Mouse (Mus musculus): Measurements from ENCODE around the gene Fras1. TPM values are rescaled to one million over a fixed set of nuclear protein-coding genes. Genes with fewer than 3 reads are reported as not detected.

Fras1 gene
- polyA plus RNA-seq, 1 experiment = not detected

DNA sequence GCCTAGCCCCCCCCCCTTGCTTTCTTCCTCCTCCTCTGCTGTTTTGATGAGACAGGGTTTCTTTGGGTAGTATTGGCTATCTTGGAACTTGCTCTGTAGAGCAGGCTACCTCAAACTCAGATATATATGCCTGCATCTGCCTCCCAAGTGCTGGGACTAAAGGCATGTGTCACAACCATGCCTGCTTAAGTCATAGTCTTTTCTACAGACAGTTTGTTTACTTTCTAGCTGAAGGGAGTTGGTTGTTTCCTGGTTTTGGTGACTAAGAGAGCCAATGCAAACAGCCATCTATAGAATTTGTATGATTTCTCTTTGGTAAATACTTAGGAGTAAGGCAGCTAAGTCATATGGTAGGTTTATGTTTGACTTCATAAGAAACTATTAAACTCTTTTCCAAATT, 6.5 kb upstream of the Fras1 start:
- Histone ChIP-seq H3K27ac (ENCODE audit: insufficient read depth, low read depth, low read length) (no peak overlapping the region), H3K4me1 (ENCODE audit: control insufficient read depth, insufficient read depth, low read length) (no peaks in the 10 kb centered on the region), H3K4me3 (ENCODE audit: insufficient read depth, low read depth, low read length) (no peak overlapping the region)
- TF ChIP-seq POLR2A (IDR thresholded peaks at IDR 0.05; ENCODE audit: insufficient read depth, low read depth, low read length) (no peak), CTCF (IDR thresholded peaks at IDR 0.05; ENCODE audit: insufficient read depth, low read depth, low read length) (no peak)

DNA sequence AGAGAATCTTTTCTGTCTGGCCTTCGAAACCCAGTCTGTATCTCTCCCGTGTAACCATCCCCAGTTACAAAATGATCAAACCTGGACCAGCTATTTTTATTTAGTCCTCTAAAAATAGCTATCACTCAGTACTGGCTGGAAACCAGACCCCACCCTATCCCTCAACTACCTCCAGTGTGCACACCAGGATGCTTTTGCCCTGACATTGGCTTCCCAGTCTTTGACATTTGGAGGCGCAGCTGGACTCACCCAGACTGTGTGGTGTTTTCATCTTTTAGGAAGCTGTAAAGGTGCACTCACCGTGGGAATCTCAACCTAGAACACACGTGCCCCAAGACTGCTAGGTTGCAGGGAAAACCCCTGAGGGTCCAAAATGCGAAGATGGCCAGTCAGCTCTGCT, 649 bp upstream of the Fras1 start:
- peak overlapping the region; percentile 55 for H3K4me3 ChIP-seq (ENCODE audit: insufficient read depth, low read depth, low read length)
- no peak overlapping the region for H3K27ac ChIP-seq (ENCODE audit: insufficient read depth, low read depth, low read length)
- 47% methylated on average over 6 of the region's 6 CpGs for WGBS
- TF ChIP-seq CTCF (IDR thresholded peaks at IDR 0.05; ENCODE audit: insufficient read depth, low read depth, low read length) (no peak), POLR2A (IDR thresholded peaks at IDR 0.05; ENCODE audit: insufficient read depth, low read depth, low read length) (no peak)
- H3K4me1 ChIP-seq (ENCODE audit: control insufficient read depth, insufficient read depth, low read length) = peaks cover 11% of the 10 kb centered on the region

DNA sequence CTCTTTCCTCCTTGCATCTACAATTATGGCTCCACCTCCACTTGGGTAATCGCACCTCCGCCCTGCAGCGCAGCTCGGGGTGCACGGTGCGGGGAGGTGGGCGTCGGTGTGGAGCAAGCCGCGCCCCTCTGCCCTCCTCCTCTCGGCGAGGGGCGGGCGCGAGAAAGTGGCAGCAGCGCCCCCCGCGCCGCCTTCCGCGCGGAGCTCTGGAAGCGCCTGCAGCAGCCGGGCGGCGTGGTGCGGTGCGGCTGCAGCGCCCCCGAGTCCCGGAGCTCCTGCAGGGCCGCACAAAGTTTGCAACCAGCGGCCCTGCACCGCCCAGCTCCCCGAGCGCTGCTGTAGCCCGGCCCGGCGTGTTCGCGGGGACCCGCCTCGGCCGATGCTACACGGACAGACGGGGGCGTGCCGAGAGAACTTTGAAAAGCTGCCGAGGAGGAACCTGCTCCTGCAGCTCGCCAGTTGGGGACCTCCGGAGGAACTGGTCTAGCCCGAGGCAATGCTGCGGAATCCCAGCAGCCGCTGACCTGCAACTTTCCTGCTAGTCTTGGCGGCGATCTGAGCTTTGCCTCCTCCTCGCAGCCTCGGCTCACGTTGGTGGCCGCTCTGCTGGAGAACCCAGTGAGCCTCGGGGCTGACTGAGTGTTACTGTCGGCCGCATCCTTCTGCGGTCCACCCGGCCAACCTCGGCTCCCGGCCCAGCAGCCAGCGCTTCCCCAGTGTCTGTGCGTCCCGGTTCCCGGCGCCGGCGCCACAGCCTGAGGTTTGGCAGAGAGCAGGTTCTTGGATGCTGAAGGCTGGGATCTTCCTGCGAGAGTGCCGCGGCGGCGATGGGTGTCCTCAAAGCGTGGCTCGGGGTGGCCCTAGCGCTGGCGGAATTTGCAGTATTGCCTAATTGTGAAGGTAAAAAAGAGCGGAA, 489 bp downstream of the Fras1 start:
- no peak for TF ChIP-seq CTCF (IDR thresholded peaks at IDR 0.05; ENCODE audit: insufficient read depth, low read depth, low read length)
- TF ChIP-seq POLR2A (IDR thresholded peaks at IDR 0.05; ENCODE audit: insufficient read depth, low read depth, low read length) = peak; percentile 29
- Histone ChIP-seq H3K4me3 (ENCODE audit: insufficient read depth, low read depth, low read length) (peak overlapping the region; percentile 55), H3K4me1 (ENCODE audit: control insufficient read depth, insufficient read depth, low read length) (peaks cover 11% of the 10 kb centered on the region), H3K27ac (ENCODE audit: insufficient read depth, low read depth, low read length) (peak overlapping the region; percentile 74; the same call in 1 of the 2 replicates)
- under 1% methylated on average over 82 of the region's 84 CpGs for WGBS

DNA sequence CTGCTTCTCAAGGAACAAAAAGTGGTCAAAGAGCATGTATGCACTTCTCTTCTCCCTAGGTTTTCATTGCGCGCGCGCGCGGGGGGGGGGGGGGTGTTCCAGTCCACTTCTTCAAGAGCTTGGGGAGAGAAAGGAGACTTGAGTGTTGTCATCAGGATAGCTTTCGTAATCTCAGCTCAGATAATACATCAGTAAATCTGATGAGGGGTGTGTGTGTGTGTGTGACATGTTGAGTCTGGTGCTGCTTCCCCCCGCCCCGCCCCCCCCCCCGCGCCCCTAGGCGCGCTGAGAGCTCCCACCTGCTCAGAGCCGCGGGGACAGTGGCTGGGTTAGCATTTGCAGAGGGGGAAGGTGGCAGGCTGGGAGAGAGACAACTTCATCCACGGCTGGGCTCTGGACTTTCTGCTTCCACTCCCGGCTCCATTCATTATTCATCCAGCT, 1.7 kb downstream of the Fras1 start:
- WGBS = under 1% methylated on average over 16 of the region's 17 CpGs
- H3K4me1 ChIP-seq (ENCODE audit: control insufficient read depth, insufficient read depth, low read length) = peaks cover 11% of the 10 kb centered on the region
- TF ChIP-seq CTCF (IDR thresholded peaks at IDR 0.05; ENCODE audit: insufficient read depth, low read depth, low read length) (no peak), POLR2A (IDR thresholded peaks at IDR 0.05; ENCODE audit: insufficient read depth, low read depth, low read length) (no peak)
- H3K27ac ChIP-seq (ENCODE audit: insufficient read depth, low read depth, low read length) = no peak overlapping the region
- H3K4me3 ChIP-seq (ENCODE audit: insufficient read depth, low read depth, low read length) = peak overlapping the region; percentile 55

DNA sequence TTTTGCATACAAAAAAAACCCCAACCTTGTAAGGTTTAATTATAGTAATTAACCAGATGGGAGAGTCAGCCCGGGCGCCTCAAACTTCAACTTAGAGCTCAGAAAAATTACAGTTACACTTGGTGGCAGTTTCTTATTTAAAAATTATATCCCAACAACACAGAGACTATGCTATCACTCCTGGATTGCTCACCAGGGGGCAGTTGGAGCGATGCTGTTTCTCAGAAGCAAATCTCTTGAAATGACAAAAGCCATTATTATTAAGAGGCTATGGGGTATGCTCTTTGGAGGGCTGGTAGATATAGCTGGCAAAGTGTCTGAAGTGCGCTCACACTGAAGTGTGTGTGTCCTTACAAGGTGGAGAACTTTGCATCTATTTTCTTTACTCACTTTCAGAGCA, 2.5 kb downstream of the Fras1 start:
- Histone ChIP-seq H3K4me1 (ENCODE audit: control insufficient read depth, insufficient read depth, low read length) (peaks cover 11% of the 10 kb centered on the region), H3K4me3 (ENCODE audit: insufficient read depth, low read depth, low read length) (no peak overlapping the region), H3K27ac (ENCODE audit: insufficient read depth, low read depth, low read length) (no peak overlapping the region)
- WGBS = 33% methylated on average over 4 of the region's 4 CpGs
- no peak for TF ChIP-seq CTCF (IDR thresholded peaks at IDR 0.05; ENCODE audit: insufficient read depth, low read depth, low read length)

DNA sequence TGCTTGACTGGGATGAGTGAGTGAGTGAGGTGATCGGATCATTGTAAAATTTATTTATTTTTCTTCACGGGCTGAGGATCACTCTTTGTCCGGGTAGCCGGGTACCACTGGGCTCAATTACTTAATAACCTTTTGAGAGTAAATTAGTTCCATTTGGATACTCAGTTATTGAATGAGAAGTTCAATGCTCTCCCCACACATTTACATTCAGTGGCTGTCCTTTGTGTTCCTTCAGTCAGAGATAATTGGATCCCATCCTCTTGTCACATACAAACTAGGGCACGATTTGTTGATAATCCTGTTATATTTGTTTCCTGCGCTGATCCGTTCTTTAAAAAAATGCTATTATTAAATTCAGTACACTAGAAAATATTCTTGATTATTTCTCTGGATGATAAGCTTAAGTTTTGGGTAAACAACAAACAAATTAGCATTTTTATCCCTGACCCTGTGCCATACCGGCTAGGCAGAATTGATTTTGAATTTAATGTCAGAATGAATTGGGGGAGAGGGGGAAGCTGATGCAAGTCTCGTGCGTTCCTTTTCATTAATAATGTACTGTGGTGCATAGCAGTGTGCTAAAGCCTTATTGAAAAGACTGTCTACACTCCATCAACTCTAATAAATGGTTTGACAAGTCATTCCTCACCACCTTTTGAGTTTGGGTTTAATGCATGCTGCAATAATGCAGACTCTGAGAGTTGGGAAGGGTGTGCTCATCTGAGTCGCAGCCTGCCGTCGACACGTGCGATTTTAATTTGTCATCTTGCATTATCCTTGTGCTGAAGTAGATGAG, 12.6 kb downstream of the Fras1 start:
- no peak for TF ChIP-seq CTCF (IDR thresholded peaks at IDR 0.05; ENCODE audit: insufficient read depth, low read depth, low read length)
- 65% methylated on average over 15 of the region's 15 CpGs for WGBS
- Histone ChIP-seq H3K4me3 (ENCODE audit: insufficient read depth, low read depth, low read length) (no peak overlapping the region), H3K27ac (ENCODE audit: insufficient read depth, low read depth, low read length) (no peak overlapping the region), H3K4me1 (ENCODE audit: control insufficient read depth, insufficient read depth, low read length) (peaks cover 3% of the 10 kb centered on the region)

DNA sequence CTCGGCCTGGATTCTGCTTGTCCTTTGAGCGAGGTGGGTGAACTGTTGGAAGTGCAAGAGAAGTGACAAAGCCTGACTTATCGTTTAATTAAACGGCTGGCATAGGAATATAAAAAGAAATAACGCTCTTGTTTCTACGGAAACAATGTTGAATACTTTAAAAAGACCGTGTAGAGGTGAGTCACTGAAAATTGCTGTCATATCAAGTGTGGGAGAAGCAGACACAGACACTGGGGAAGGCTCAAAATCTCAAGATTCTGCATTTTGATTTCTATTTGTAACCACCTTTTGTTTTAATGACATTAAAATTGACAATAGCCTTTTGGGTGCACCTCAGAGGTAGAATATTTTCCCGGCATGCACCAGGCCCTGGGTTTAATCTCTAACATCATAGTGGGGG, 14.6 kb downstream of the Fras1 start:
- no peak overlapping the region for H3K27ac ChIP-seq (ENCODE audit: insufficient read depth, low read depth, low read length)
- WGBS = 51% methylated on average over 8 of the region's 8 CpGs
- TF ChIP-seq POLR2A (IDR thresholded peaks at IDR 0.05; ENCODE audit: insufficient read depth, low read depth, low read length) (no peak), CTCF (IDR thresholded peaks at IDR 0.05; ENCODE audit: insufficient read depth, low read depth, low read length) (no peak)
- no peak overlapping the region for H3K4me3 ChIP-seq (ENCODE audit: insufficient read depth, low read depth, low read length)
- H3K4me1 ChIP-seq (ENCODE audit: control insufficient read depth, insufficient read depth, low read length) = peaks cover 3% of the 10 kb centered on the region

DNA sequence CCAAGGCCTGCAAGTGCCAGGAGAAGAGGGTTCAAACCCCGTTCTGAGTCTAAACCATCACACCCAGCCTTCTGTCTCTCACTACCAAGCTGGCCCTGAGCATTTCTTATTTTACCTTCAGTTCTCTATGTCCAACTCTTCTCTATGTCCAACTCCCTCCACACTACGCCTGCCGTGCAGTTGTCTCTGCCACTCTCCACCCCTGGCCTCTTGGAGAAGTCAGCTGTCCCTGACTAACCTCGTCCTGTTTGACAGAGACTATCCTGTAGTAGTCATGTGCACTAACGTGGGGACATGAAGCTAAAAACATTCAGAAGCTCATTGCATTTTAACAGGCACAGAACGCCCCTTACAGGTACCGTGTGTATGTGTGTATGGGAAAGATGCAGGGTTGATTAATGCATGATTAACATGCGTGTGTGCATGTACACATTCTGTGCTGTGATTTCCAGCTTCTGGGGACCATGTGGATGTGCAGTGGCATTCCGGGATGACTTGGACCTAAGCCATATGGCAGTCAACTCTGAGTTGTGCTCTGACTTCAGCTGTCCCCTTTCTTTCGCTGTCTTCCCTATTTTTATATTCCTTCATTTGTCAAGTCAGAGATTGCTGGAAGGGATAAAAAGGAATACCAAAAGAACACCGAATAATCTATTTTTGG, 16.3 kb downstream of the Fras1 start:
- H3K27ac ChIP-seq (ENCODE audit: insufficient read depth, low read depth, low read length) = no peak overlapping the region
- no peak for TF ChIP-seq POLR2A (IDR thresholded peaks at IDR 0.05; ENCODE audit: insufficient read depth, low read depth, low read length)
- no peak for TF ChIP-seq CTCF (IDR thresholded peaks at IDR 0.05; ENCODE audit: insufficient read depth, low read depth, low read length)

DNA sequence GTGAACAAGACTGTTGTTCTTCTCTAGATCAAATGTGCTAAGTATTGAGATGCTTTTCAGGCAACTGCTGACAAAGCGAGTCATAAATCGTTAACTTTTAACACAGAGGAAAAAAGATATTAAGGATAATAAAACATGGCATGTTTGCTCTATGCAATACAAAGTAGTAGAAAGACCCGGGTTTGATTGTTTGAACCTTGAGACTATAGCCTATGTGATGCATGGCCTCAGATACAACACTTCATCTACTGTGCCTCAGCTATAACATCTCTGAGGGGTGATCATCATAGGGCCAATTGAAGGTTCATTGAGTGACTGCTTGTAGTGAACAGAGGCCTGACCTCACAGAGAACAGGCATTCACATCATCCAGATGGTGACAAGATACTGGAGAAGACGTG, 17.3 kb downstream of the Fras1 start:
- H3K4me1 ChIP-seq (ENCODE audit: control insufficient read depth, insufficient read depth, low read length) = peaks cover 3% of the 10 kb centered on the region
- no peak overlapping the region for H3K4me3 ChIP-seq (ENCODE audit: insufficient read depth, low read depth, low read length)
- TF ChIP-seq POLR2A (IDR thresholded peaks at IDR 0.05; ENCODE audit: insufficient read depth, low read depth, low read length) = no peak
- TF ChIP-seq CTCF (IDR thresholded peaks at IDR 0.05; ENCODE audit: insufficient read depth, low read depth, low read length) = no peak
- H3K27ac ChIP-seq (ENCODE audit: insufficient read depth, low read depth, low read length) = no peak overlapping the region
- WGBS = 95% methylated on average over 4 of the region's 4 CpGs

More for the DNA sequence above, 16.3 kb downstream of the Fras1 start:
- H3K4me1 ChIP-seq (ENCODE audit: control insufficient read depth, insufficient read depth, low read length) = peaks cover 3% of the 10 kb centered on the region
- WGBS = 88% methylated on average over 11 of the region's 11 CpGs
- no peak overlapping the region for H3K4me3 ChIP-seq (ENCODE audit: insufficient read depth, low read depth, low read length)

Measured in olfactory bulb, adult 2 months (tissue).